Mouse (Mus musculus) C2C12 (cell line): ENCODE data around the gene Rdh5. TPM values are rescaled to one million over a fixed set of nuclear protein-coding genes. Genes with fewer than 3 reads are reported as not detected.

Source experiments
- H3K27me3 ChIP-seq: one replicate; pipeline ENCODE4 v1.6.1; 2011; ENCODE audit not compliant: control insufficient read depth, insufficient read depth, insufficient read length
- H3K36me3 ChIP-seq: one replicate; pipeline ENCODE4 v1.6.1; 2011; ENCODE audit not compliant: control insufficient read depth, insufficient read depth
- H3K4me3 ChIP-seq: one replicate; pipeline ENCODE4 v1.5.1; 2011; ENCODE audit warnings: mild to moderate bottlenecking, control low read depth; ENCODE audit not compliant: poor library complexity, insufficient read depth, severe bottlenecking
- H3K79me2 ChIP-seq: one replicate; pipeline ENCODE4 v1.6.1; 2011; ENCODE audit not compliant: control insufficient read depth, insufficient read depth
- H3K79me3 ChIP-seq: one replicate; pipeline ENCODE4 v1.6.1; 2011; ENCODE audit warnings: low read depth, control low read depth
- H3ac ChIP-seq: one replicate; pipeline ENCODE3; 2011; ENCODE audit warnings: low read depth; ENCODE audit not compliant: control insufficient read depth, insufficient read length
- CEBPB ChIP-seq: IDR thresholded peaks from one replicate; pipeline ENCODE4 v1.6.1; 2011; ENCODE audit warnings: low read depth, mild to moderate bottlenecking, control low read depth, moderate library complexity
- CTCF ChIP-seq: IDR thresholded peaks from one replicate; pipeline ENCODE4 v1.5.1; 2011; ENCODE audit not compliant: control insufficient read depth, insufficient read depth, insufficient read length
- FOSL1 ChIP-seq: IDR thresholded peaks from one replicate; pipeline ENCODE4 v1.8.0; 2011; ENCODE audit warnings: mild to moderate bottlenecking, low read length; ENCODE audit not compliant: poor library complexity, insufficient read depth, severe bottlenecking
- MAX ChIP-seq: IDR thresholded peaks from one replicate; pipeline ENCODE4 v1.6.1; 2011; ENCODE audit warnings: mild to moderate bottlenecking, control low read depth
- MYOD1 ChIP-seq: IDR thresholded peaks from one replicate; pipeline ENCODE4 v1.6.1; 2011; ENCODE audit warnings: low read depth; ENCODE audit not compliant: control insufficient read depth, insufficient read length
- MYOG ChIP-seq: IDR thresholded peaks from one replicate; pipeline ENCODE4 v1.6.1; 2011; ENCODE audit not compliant: control insufficient read depth, insufficient read length; ENCODE audit errors: extremely low read depth
- USF1 ChIP-seq: IDR thresholded peaks from one replicate; pipeline ENCODE4 v1.6.1; 2011; ENCODE audit warnings: low read depth, mild to moderate bottlenecking, control low read depth, moderate library complexity
- long read RNA-seq, 2 experiments: library from polyadenylated mRNA; unstranded; transcript quantifications; one replicate each; pipeline ENCODE4 v2.0.0; 2019 to 2020
- polyA plus RNA-seq: library from polyadenylated mRNA; unstranded; fragments of >200 nt; fragmentation: generic; extraction: Trizol; gene quantifications from one replicate; pipeline ENCODE4 v1.2.1, GENCODE M21; 2012; ENCODE audit warnings: missing spikeins

Rdh5 gene
- 12.6 TPM for polyA plus RNA-seq
- long read RNA-seq, experiment 1, partial matches to known transcripts, result 0 of 18 reads
- long read RNA-seq, experiment 1, other reads (novel, unspliced or antisense), result 16 of 18 reads
- long read RNA-seq, experiment 2, partial matches to known transcripts, result 0 of 18 reads
- long read RNA-seq, experiment 2, other reads (novel, unspliced or antisense), result 14 of 18 reads

- Histone ChIP-seq H3K79me3 (no peaks in the 10 kb centered on the region), H3K79me2 (peaks cover 23% of the 10 kb centered on the region), H3K36me3 (peaks cover 12% of the 10 kb centered on the region), H3ac (peak within 1 kb of the TSS; percentile 91), H3K4me3 (peak within 1 kb of the TSS; percentile 36), H3K27me3 (no peaks in the 10 kb centered on the region)
- TF ChIP-seq CTCF (no peak), USF1 (no peak), CEBPB (no peak), MYOG (no peak), MAX (no peak), FOSL1 (no peak), MYOD1 (no peak)
These were observed at the start of gene Rdh5 for GRCm38 (mm10) chr10:128922822-128923012. TSS of gene Rdh5 (minus strand) at chr10:128922888.

GRCm38 (mm10) chr10:128970740-128971250, 48.1 kb upstream of the Rdh5 start:
- H3K27me3 ChIP-seq, result no peaks in the 10 kb centered on the region
- no peaks in the 10 kb centered on the region for H3K79me3 ChIP-seq
- no peak for TF ChIP-seq CTCF
- no peak for TF ChIP-seq USF1
- no peak for TF ChIP-seq MYOG
- no peak for TF ChIP-seq MYOD1
- no peak for TF ChIP-seq FOSL1
- no peak for TF ChIP-seq CEBPB
- no peak for TF ChIP-seq MAX
- no peaks in the 10 kb centered on the region for H3K36me3 ChIP-seq
- H3K79me2 ChIP-seq, result no peaks in the 10 kb centered on the region
- H3ac ChIP-seq, result no peak overlapping the region
- H3K4me3 ChIP-seq, result no peak overlapping the region

DNA sequence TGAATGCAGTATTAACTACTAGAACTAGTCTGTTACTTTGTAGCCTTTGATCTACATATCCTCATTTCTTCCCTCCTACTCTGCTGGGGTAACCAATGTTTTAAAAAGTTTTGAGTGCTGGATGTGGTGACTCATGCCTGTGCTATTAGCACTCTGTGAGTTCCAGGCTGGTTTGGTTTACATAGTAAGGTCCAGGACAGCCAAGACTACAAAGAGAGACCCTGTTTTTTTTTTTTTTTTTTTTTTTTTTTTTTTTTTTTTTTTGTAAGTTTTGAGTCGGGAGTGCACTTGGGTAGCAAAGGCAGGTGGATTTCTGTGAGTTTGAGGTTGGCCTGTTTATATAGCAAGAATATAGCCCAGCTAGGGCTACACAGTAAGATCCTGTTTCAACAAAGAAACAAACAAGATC, 45.7 kb upstream of the Rdh5 start:
- H3K79me2 ChIP-seq, result no peaks in the 10 kb centered on the region
- H3K27me3 ChIP-seq, result no peaks in the 10 kb centered on the region
- TF ChIP-seq FOSL1 (no peak), USF1 (no peak), MYOG (no peak), CTCF (no peak)
- H3K36me3 ChIP-seq, result no peaks in the 10 kb centered on the region
- no peak overlapping the region for H3K4me3 ChIP-seq
- no peak overlapping the region for H3ac ChIP-seq
- no peaks in the 10 kb centered on the region for H3K79me3 ChIP-seq

DNA sequence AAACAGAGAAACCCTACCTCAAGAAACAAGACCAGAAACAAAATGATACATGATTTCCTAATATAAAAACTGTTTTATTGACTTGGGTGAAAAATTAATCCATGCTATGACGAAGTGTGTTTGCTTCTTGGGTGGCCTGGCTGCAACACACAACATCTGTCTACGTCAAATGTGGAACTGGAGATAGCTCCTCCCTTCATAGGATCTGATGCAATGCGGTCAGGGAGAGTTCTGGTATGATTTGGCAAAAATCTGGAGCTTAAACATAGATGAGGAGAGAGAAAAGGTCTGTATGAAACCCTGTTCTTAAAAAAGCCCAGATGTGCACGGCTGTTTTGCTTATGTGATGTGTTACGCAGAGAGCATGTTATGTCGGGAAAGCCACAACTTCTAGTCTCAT, 43.2 kb upstream of the Rdh5 start:
- Histone ChIP-seq H3K36me3 (no peaks in the 10 kb centered on the region), H3K27me3 (no peaks in the 10 kb centered on the region), H3K79me2 (no peaks in the 10 kb centered on the region), H3K4me3 (no peak overlapping the region), H3ac (no peak overlapping the region), H3K79me3 (no peaks in the 10 kb centered on the region)
- TF ChIP-seq FOSL1, result no peak
- no peak for TF ChIP-seq MYOD1
- TF ChIP-seq CEBPB, result no peak
- TF ChIP-seq USF1, result no peak

DNA sequence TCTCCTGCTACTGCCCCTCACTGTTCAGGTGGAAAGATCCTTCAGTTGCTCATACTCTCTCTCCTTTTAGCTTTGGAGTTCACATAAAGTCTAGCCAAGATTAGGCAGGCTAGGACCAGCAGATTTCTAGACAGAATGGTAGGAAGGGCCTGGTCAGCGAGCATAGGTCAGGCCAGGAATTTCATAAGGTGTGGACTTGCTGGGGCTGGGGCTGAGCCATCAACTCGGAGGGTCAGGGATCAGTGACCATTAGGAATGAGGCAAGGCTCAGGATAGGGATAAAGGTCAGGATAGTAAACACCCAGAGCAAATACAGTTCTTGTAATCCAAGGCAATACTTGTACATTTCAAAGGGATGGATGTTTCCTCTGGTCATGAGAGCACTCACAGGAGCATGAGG, 42.3 kb upstream of the Rdh5 start:
- no peaks in the 10 kb centered on the region for H3K79me2 ChIP-seq
- H3ac ChIP-seq, result no peak overlapping the region
- no peaks in the 10 kb centered on the region for H3K27me3 ChIP-seq
- TF ChIP-seq CEBPB, result no peak
- no peak for TF ChIP-seq MYOD1
- no peak for TF ChIP-seq MYOG
- TF ChIP-seq USF1, result no peak
- TF ChIP-seq MAX, result no peak
- TF ChIP-seq CTCF, result no peak
- TF ChIP-seq FOSL1, result no peak
- H3K4me3 ChIP-seq, result no peak overlapping the region
- no peaks in the 10 kb centered on the region for H3K36me3 ChIP-seq
- no peaks in the 10 kb centered on the region for H3K79me3 ChIP-seq

DNA sequence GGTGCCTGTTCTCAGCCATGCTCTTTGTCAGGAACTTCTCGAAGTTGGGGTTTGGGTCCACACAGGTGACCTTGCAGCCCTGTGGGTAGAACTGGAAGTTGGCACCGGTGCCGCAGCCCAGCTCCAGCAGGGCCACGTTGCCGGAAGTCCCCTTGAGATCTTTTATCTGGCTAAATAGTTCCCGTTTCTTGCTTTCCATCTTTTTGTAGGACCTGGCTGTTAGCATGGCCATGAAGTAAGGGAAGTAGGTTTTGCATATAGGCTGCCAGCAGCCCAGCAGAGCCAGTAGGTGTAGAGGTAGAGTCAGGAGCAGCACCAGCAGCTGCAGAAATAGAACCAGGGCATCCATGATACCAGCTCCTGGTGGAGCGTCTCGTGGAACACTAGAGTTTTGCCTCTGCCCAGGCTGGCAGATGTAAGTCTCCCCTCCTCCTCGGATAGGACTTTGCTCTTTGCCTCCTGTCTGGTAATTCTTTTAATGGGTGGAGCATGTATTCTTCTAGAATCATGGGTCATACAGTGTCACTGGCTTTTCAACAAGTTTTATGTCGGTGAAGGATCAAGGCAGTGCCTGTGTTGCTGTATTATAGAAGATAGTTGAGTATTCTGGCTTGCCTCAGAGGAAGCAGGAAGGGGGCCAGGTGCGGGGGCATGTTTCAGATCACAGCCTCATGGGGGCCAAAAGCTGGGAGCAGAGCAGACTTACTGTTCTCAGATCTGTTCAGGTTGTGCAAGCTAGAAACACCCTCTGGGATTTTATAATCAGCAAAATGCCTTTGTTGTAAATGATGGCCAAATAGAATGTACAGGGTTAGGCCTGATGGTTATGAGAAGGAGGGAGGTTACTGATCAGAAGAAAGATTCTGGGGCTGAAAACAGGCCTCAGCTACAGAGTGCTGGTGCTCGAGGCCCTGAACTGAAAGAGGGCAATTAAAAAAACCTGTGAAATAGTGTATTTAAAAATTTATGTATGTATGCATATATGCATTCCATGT, 38.2 kb upstream of the Rdh5 start, which contains the start of gene Mettl7b:
Gene Mettl7b, minus strand, starts transcription at position 399 of the 995 bp plus-strand sequence.
- Histone ChIP-seq H3ac (no peak within 1 kb of the TSS), H3K36me3 (peaks cover 5% of the 10 kb centered on the region), H3K79me2 (no peaks in the 10 kb centered on the region), H3K27me3 (no peaks in the 10 kb centered on the region), H3K79me3 (no peaks in the 10 kb centered on the region), H3K4me3 (no peak within 1 kb of the TSS)
- TF ChIP-seq USF1 (no peak), MAX (no peak), MYOD1 (no peak), CTCF (no peak), FOSL1 (no peak), CEBPB (no peak), MYOG (no peak)
